Mouse (Mus musculus): ENCODE data around the gene Lrrn4cl.
"Not testable (repeated sequence)": the region's sequence is repeated elsewhere in the genome, so short reads cannot be mapped to it uniquely, and the experiment has no call there.

Lrrn4cl gene

DNA sequence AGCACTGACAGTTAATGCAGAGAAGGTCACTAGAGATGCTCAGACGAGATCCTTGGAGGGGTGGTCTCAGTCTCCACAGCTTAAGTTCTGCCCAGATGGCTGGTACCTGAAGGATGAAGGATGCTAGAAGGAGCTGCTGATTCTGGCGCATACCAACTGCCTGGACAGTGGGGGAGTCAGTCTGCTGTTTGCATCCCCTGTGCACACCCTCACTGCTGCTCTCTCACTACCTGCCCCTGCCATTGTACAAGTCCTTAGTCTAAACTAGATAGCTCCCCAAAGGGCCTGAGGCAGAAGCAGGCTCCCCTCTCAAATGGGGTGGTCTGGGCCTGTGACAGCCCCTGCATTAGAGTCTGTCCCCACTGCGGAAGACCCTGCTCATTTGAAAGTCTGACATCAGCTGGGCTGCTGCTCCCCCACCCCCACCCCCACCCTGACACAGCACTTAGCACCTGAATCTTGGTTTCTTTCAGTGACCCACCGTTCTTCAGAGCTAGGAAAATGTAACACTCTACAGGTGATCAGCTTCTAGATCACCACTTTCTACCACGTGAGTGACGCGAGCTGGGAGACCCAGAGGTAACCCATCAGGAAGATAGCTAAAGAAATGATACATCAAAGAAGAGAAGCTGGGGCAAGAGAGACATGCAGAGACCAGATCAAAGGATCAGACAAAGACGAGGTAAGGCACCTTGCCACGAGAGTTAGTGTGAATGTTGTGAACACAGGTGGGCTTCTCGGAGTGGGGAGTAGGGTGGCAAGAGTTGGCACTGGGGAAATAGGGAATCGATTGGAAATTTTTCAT is 11.3 kb upstream of the Lrrn4cl start, which contains the start of gene Gng3:
Gene Gng3 (minus strand): TSS at position 92 of the 805 bp plus-strand sequence.
- no peak for DNase-seq

DNA sequence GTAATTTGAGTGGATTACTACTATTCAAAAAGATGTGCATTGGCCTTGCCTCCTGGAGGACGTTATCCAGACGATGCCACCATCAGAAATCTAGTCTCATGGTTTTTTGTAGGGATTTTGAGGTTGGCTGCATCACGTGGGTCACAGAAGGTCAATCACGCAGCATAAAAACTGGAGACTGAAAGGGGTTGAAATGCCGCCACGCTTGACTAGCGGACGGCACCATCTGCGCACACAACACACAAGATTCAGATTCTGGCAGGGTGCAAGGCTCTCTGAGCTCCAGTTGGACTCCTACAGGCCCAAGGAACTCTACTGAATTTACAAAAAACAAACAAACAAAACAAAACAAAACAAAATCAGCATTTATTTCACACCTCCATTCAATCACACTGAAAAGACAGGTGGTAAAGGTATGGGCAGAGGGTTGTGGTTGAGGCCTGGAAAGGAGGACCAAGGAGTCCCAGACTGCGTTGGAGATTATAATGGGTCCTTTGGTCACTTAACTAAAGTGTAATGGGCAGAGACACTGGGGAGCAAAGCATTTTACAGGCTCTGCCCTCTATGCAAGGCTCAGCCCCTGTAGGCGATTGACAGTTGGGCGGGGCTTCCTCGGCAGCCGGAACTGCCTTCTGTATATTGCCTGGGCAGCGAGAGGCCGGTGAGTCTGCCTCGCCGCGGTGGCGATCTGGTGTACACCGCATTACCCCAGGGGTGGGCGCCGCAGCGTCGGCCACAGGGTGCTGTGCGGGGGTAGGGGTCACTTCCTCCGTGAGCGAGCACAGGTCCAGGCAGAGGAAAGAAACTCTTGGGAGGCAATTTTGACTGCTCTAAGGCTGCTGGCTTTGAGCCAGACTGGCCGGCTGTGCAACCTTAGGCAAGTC is 10.4 kb upstream of the Lrrn4cl start:
- DNase-seq = peak; percentile 88

DNA sequence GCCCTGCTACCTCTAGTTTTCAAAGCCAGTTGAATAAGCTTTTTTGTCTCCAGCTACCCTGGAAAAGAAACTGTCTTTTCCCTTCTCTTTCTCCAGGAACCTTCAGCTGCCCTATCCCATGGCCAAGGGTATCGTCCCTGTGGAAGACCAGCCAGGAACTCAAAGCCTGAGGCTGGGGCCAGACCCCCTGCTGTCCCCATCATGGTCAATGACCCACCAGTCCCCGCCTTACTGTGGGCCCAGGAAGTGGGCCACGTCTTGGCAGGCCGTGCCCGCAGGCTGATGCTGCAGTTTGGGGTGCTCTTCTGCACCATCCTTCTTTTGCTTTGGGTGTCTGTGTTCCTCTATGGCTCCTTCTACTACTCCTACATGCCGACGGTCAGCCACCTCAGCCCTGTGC is 9.6 kb upstream of the Lrrn4cl start:
- DNase-seq = no peak

DNA sequence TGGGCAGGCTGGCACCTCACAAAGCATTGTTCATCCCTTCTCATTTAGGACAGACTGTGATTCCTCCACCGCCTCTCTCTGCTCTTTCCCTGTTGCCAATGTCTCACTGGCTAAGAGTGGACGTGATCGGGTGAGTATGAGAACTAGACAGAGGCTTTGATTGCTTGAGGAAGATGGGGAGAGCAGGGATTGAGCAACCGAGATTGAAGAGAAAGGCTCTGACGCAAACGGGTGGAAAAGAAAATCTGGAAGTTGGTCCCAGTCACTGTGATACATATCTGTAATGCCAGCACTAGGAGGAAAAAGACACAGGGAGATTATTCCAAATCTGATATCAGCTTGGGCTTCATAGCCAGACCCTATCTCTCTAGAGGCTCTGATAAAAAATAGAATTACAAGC is 7.6 kb upstream of the Lrrn4cl start:
- no peak for DNase-seq

DNA sequence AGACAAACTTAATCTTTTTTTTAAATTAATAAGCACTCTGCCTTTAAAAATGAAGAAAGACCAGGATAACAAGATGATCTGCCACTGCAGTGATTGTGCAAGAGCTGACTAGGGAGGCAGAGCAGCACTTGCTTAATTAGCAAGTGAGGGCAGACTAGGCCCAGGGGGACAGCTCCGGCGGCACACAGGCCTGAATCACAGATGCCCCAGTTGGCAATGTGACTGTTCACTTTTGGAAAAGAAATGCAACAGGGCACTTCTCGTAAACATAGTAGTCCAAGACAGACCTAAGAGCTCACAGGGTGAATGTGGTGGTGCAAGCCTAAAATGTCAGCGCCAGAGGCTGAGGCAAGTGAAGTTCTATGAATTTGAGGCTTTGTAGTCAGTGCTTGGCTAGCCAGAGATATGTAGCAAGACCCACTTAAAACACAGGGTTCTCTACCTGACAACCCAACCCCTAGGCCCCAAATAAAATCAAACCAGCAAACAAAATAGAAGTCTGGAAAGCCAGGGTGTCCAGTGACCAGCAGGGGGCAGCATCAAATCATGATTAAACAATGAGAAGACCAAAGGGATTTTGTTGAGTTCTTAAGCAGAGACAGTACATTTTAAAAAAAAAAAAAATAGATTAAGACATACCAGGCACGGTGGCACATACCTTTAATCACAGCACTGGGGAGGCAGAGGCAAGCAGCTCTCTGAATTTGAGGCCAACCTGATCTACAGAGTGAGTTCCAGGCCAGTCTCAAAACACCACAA is 6.0 kb upstream of the Lrrn4cl start:
- DNase-seq = peak; percentile 82

DNA sequence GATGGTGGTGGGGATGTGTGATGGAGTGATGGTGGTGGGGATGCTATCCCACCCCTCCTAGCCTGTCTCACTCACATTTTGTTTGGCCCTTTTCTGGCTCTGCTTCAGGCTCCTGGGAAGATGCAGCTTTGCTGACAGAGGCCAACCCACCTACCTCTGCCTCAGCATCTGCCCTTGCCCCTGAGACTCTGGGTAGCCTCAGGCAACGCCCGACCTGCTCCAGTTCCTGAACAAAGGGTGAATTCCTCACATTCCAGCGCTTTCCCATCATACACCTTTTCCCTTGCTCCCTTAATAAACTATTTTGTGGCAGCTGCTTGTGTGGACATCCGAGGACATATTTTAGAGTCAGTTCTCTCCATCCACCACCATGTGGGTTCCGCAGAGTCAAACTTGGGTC is 2.2 kb upstream of the Lrrn4cl start:
- no peak for DNase-seq

DNA sequence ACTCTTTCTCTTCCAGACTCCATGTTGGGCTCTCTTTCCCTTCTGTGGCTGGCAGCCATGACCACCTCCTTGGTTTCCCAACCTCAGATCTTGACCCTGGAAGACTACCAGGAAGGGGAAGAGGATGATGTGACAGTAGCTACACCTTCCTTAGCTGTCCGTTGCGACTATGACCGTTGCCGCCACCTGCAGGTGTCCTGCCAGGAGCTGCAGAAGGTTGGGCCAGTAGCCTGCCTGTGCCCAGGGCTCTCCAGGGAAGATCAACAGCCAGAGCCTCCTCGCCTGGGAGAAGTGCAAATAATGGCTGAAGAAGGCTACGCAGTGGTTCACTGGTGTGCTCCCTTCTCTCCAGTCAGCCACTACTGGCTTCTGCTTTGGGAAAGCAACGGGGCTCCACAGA is 1.1 kb downstream of the Lrrn4cl start:
- no peak for DNase-seq

DNA sequence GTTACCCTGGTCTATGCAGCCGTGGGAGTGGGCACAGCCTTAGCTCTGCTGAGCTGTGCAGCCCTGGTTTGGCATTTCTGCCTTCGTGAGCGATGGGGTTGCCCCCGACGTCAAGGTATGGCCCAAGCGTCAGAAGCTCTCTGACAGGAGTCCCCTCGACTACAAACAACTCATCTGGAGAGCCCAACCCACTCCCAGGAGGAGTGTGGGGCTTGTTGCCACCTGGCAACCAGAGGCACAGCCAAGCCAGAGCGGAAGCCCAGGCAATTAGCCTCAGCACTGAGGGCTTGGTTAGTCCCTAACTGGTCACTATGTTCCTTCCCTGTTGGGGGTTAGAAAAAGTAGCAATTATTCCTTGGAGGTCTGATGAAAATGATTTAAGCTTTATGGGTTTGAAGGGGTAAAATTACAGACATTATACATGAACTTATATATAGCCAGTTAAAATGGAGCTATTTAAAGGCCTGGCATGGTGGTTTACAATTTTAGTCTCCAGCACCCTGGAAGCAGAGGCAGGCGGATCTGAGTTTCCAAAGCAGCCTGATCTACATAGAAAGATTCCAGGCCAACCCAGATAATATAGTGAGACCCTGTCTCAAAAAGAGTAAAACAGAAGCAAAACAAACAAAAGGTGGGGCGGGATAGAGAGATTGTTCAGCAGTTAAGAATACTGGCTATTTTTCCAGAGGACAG is 1.8 kb downstream of the Lrrn4cl start:
- DNase-seq = no peak

DNA sequence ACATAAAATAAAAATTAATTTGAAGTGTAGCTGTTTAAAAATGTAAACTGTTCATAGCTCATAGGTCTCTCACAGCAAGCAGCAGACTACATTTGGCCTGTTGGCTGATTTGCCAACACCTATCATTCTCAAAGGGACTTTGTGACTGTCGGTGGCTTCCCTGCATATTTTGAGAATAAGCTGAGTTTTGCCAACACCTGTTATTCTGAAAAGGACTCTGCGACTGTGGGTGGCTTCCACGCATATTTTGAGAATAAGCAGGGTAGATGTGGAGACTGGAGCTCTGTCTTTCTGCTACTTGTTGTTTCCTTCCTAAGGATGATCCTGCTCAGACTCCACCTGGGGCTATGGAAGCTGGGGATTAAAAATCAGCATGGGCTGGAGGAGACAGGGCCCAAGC is 2.5 kb downstream of the Lrrn4cl start:
- DNase-seq = no peak

DNA sequence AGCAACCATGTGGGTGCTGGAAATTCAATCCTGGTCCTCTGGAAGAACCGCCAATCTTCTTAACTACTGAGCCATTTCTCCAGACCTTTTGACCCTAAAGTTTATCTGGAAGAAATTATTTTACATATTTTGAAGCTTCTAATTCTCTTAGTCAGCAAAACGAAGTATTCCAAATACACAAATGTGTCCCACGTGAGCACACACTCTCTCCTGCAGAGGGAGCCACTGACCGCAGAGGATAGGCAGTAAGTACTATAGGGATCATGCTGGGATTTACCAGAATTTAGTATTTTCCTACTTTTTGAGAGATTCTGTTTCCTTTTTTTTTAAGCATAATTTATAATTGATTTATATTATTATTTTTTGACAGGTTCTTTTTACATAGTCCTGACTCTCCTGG is 7.1 kb downstream of the Lrrn4cl start:
- peak; percentile 58 for DNase-seq

DNA sequence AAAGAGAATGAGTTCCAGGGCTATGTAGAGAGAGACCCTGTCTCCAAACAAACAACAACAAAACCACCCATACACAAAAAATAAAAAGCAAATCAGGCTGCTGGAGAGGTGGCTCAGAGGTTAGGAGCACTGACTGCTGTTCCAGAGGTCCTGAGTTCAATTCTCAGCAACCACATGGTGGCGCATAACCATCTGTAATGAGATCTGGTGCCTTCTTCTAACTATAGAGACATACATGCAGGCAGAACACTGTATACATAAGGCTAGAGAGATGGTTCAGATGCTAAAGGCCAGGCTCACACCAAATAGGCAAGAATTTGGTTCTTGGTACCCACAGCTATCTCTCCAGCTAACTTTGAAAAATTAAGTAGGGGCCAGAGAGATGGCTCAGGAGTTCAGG is 8.4 kb downstream of the Lrrn4cl start:
- DNase-seq = no peak

DNA sequence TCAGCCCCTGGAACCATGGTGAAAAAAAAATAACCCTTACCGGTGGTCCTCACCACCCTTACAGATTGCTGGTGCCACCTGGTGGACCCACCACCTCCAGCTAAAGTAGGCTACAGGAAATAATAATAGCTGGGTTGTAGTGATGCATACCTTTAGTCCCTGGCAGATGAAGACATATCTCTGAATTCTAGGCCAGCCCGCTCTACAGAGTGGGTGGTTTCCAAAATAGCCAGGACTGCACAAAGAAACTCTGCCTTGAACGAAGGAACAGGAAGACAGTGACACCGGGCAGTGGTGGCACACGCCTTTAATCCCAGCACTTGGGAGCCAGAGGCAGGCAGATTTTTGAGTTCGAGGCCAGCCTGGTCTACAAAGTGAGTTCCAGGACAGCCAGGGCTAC is 13.7 kb downstream of the Lrrn4cl start:
- DNase-seq = no peak

DNA sequence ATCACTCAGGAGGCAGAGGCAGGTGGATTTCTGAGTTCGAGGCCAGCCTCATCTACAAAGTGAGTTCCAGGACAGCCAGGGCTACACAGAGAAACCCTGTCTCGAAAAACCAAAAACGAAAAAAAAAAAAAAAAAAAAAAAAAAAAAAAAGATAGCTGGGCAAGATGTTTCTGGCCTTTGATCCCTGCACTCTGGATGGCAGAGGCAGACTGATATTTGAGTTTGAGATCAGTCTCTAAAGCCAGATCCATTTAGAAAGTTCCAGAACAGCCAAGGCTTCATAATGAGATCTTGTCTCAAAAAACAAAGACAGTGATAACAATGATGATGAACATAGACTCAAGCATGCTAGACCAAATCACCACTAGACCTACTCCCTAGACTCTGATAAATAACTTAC is 19.8 kb downstream of the Lrrn4cl start:
- DNase-seq = not testable (repeated sequence)

DNA sequence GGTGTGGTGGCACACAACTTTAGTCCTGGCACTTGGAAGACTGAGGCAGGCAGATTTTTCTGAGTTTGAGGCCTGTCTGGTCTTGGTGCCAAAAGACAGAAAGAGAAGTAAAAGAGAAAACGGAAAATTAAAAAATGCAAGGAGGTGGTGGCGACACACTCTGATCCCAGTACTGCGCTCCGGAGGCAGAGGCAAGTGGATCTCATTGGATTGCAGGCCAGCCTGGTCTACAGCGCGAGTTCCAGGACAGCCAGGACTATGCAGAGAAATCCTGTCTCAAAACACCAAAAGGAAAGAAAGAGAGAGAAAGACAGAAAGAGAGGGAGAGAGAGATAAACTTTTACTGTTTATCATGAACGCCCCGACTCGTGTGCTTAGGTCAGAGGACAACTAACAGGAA is 20.3 kb downstream of the Lrrn4cl start:
- no peak for DNase-seq

DNA sequence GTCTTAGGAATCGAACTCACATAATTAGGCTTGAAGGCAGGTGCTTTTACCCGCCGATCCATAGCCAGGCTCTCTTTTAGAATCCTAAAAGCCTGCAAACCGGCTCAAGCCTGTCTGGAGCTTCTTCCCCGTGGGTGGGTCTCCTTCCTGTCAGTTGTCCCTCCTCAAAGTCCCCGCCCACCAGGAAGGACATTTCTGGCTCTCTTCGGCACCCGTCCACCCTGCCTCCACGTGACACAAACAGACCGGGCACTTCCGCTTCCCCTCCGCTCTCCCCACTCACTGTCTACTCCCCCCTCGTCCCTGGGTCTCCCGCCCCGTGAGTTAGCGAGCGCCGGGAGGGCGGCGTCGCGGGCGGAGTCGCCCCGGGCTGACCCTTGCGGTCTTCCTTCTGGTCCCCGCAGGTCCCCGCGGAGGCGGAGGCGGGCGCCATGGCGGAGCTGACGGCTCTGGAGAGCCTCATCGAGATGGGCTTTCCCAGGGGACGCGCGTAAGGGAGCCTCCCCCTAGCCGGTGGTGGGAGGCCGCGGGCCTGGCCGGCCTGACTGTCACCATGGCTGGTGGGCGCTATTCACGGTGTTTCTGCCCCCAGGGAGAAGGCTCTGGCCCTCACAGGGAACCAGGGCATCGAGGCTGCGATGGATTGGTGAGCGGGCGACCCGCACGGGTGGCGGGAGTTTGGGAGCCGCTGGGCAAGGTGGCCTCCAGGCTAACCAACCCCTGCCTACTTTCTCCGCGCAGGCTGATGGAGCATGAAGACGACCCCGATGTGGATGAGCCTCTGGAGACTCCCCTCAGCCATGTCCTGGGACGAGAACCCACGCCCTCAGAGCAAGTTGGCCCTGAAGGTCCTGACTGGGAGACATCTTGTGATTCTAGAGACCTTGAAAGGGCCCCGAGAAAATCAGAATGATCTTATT is 21.0 kb downstream of the Lrrn4cl start, which contains the start of gene Ubxn1:
Gene Ubxn1 (plus strand): TSS at position 230 of the 920 bp plus-strand sequence.
- peak; percentile 98 for DNase-seq

DNA sequence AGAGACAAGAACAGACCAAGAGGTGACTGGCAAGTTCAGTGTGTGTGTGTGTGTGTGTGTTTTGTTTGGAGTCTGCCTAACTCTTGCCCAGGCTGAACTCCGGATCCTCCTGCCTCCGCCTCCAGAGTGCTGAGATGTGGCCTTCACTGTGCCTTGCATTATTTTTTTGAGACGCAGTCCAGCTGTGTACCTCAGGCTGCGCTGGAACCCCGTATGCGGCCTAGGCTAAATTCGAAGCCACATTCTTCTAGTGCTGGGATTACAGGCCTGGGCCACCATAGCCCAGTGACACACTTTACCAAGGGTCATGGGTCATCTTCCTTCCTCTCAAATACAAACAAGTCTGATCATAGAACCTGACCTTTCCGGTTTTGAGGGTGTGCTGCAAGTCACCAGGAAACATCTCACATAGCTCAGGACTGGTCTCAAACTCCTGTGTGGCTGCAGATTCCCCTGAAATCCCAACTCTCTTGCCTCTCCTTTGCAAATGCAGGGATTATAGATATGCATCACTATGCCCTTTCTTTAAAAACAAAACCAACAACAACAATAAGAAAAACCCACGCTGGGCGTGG is 21.8 kb downstream of the Lrrn4cl start:
- DNase-seq = peak; percentile 19

DNA sequence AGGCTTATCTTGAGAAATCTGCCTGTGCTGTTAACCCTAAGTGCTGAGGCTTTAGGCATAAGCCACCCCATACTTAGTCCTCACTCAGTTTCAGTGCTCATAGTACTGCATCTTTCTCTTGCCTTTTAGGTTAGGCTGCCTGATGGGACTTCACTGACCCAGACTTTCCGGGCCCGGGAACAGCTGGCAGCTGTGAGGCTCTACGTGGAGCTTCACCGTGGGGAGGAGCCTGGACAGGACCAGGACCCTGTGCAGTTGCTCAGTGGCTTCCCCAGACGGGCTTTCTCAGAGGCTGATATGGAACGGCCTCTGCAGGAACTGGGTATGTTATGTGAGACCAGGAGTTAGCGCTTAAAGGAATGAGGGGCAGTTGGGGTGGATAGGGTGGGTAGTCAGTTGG is 24.5 kb downstream of the Lrrn4cl start:
- DNase-seq = no peak

DNA sequence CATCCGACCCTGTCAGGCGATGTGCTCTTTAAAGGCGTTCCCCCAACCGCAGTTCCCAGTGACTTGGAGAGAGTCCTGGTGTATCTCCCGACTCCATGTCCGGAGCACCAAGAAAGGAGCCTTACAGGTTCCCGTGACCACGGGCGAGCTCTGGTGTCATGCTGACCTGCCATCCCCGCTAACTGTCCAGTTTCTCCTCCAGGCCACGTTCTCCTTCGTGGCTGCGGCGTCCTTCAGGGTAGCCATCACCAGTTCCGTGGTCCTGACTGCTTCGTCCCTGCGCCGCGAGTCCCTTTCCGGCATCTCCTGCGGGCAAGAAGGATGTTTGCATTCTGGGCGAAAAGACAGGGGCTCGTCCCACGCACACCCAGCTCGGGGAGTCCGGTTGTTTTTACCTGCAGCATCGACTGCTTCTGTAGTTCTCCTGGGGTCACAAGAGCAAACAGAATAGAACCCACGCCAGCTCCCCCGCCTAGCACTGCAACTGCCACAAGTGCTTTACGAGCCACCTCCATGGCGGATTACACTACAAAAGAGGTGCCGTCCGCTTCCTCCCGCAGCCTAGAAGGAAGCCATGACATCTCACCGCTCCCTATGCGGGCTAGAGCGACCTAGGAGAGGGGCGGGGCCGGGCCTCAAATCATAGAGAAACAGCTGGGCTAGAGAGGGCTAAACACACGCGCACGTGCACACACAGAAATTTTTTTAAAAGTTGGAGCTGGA is 29.9 kb downstream of the Lrrn4cl start, which contains the start of gene Uqcc3:
Gene Uqcc3 (minus strand): TSS at position 613 of the 723 bp plus-strand sequence.
- peak; percentile 94 for DNase-seq

DNA sequence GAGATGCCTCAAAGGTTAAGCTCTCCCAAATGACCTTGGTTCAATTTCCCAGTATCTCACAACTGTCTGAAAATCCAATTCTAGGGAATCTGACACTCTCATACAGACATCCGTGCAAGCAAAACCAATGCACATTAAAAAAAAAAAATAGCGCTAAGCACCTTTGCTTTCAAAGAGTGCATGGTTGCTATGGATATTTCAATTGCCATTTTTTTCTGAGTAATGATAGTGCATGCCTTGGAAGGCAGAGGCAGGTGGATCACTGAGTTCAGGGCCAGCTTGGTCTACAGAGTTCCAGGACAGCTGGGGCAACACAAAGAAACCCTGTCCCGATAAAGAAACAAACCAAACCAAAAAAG is 30.4 kb downstream of the Lrrn4cl start:
- DNase-seq = no peak

DNA sequence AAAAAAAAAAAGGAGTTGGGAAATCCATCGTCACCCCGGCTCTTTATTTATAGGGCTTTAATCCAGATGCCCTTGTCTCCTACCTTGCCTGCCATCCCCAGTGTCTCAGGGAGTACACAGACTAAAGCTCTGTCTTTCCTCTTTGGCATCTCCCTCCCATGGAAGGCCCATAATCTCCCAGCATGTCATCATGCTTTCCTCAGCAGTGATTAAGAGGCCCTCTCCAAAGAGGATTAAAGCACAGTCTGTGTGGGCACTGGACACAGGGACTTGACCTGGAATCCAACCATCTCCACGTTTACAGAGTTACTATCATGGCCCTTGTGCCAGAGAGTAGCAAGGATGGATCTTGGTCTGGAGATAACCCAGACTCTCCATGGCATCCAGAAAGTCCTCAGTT is 33.0 kb downstream of the Lrrn4cl start, which contains the start of the genes Lbhd1 and Gm49403:
Gene Lbhd1 (plus strand): TSS at position 117 of the 400 bp plus-strand sequence.
Gene Gm49403 (plus strand): TSS at position 315 of the 400 bp plus-strand sequence.
- no peak for DNase-seq

Measured in kidney, postnatal 14 days (tissue).